Mouse (Mus musculus) left cerebral cortex, adult 9 months (tissue): ENCODE data around the gene Elf2.

Source experiments
- DNase-seq, 2 experiments: peaks; one replicate each; pipeline ENCODE4 v3.0.0; 2022; ENCODE audit warnings: low spot score in 2 of 2

The Elf2 gene

GRCm38 (mm10) chr3:51340552-51341267 is at the start of gene Elf2:
Gene Elf2 (minus strand): TSS chr3:51340663.
- peak; percentile 56 to 77 for DNase-seq

GRCm38 (mm10) chr3:51388904-51389303 is 48.4 kb upstream of the Elf2 start:
- DNase-seq = no peak

- DNase-seq = no peak
These were observed 47.5 kb upstream of the Elf2 start for GRCm38 (mm10) chr3:51387868-51388381.

GRCm38 (mm10) chr3:51387134-51387451 is 46.6 kb upstream of the Elf2 start:
- DNase-seq = no peak

- no peak for DNase-seq
These were observed 46.1 kb upstream of the Elf2 start for GRCm38 (mm10) chr3:51386441-51387133.

- DNase-seq = no peak
These were observed 42.9 kb upstream of the Elf2 start for GRCm38 (mm10) chr3:51383409-51383808.

- DNase-seq = no peak
These were observed 40.2 kb upstream of the Elf2 start for GRCm38 (mm10) chr3:51380660-51381014.

GRCm38 (mm10) chr3:51379786-51380659 is 39.6 kb upstream of the Elf2 start:
- DNase-seq = no peak

GRCm38 (mm10) chr3:51378665-51378946 is 38.1 kb upstream of the Elf2 start:
- no peak for DNase-seq

- DNase-seq = no peak
These were observed 37.6 kb upstream of the Elf2 start for GRCm38 (mm10) chr3:51377878-51378664.

- DNase-seq = peak in 1 of 2 experiments; percentile 38
These were observed 35.1 kb upstream of the Elf2 start for GRCm38 (mm10) chr3:51375307-51376265.

GRCm38 (mm10) chr3:51373544-51373943 is 33.1 kb upstream of the Elf2 start:
- DNase-seq = no peak

GRCm38 (mm10) chr3:51372883-51373282 is 32.4 kb upstream of the Elf2 start:
- no peak for DNase-seq

GRCm38 (mm10) chr3:51371826-51372225 is 31.4 kb upstream of the Elf2 start:
- DNase-seq = no peak

GRCm38 (mm10) chr3:51368011-51368410 is 27.5 kb upstream of the Elf2 start:
- no peak for DNase-seq

- DNase-seq = no peak
These were observed 26.5 kb upstream of the Elf2 start for GRCm38 (mm10) chr3:51366926-51367325.

GRCm38 (mm10) chr3:51365517-51365882 is 25.0 kb upstream of the Elf2 start:
- DNase-seq = no peak

- peak; percentile 69 to 90 for DNase-seq
These were observed 24.4 kb upstream of the Elf2 start for GRCm38 (mm10) chr3:51364703-51365516.

GRCm38 (mm10) chr3:51361066-51361465 is 20.6 kb upstream of the Elf2 start:
- DNase-seq = no peak
